Mouse (Mus musculus): ENCODE data around the gene Tmpo.

Gene Tmpo

DNA sequence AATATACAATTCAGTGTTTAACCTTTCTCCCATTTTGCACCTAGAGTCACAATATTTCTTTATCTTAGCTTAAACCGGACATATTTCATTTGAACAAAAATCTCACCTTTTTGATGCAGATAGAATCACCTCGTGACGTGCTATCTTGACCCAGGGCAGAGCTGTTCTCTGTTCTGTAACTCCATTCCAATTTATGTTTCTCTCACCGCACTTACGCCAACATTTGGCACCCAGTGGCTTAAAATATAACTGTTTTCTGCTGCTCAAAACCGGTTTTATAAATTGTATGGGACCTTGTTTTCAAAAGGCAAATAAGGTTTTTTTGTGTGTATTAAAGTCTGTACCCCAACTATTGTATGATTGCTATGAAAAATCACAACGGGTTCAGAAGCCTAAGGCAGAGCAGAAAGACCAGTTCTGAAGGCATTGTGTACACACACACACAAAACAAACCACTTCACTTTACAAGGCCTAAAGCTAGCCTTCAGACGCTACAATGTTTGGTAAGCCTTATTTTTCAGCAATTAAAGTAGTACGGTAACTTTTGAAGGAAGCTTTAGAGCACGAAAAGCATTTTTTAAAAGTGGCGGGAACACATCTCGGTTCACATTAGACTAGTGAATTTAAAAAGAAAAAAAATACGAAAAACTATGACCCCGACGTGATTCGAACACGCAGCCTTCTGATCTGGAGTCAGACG, at the start of gene Tmpo:
TSS of gene Tmpo (minus strand) at position 555 of the 700 bp plus-strand sequence.
- DNase-seq (ENCODE audit: low spot score) = no peak

DNA sequence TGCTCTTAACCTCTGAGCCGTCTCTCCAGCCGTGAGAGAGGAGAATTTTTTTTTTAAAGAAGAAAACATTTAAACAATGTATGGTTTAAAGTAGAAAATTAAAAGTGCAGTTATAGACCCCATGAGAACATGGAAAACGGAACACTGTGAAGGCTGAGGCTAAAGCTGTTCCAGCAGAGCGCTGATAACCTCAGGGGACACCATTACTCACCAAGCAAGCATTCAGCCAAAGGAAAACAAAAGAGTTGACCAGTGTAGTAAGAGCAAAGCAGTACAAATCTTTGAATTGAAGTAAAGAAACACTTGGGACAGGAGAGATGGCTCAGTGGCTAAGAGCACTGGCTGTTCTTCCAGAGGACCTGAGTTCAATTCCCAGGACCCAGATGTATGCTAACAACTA, 49.3 kb upstream of the Tmpo start:
- no peak for DNase-seq (ENCODE audit: low spot score)

DNA sequence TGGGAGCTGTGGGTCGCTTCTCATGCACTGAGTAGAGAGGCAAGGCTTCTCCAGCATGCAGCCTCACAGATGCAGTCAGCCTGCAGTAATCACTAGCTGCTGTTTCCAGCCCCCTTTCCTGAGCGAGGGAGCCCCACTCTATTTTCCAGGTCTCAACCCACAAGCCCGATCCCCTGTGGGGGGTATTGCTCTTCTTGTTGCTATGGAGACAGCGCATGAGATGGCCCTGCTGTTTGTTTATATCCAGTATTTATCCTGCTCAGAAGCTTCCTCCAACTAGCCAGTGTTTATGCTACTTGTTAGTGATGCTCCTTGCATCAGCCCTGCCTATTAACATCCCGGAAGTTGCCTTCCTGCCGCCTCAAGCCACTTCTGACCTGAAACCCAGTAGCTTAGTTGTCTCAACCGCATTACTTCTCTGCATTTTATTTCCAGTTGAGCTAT, 48.4 kb upstream of the Tmpo start:
- DNase-seq (ENCODE audit: low spot score) = no peak

DNA sequence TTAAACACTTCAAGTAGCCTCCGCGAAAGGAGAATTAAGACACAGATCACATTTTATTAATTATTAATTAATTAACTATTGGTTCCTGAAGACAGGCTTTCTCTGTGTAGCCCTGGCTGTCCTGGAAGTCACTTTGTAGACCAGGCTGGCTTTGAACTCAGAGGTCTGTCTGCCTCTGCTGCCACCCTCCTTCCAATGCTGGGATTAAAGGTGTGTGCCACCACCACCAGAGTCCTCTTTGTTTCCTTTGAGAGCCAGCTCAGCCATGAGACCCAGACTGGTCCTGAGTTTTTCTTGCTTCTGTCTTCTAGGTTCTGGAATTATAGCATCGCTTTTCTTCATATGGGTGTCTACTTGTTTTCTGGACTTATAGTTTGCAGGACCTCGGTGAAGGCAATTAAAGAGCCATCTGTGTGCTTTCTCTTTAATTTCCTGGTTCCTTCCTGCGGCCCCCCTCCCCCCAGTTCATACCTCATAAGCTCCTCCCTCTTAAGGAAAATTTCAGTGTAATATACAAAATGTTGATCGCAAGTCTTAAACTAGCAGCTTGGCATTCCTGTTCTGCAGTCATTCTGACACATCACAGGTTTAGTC, 47.9 kb upstream of the Tmpo start:
- no peak for DNase-seq (ENCODE audit: low spot score)

DNA sequence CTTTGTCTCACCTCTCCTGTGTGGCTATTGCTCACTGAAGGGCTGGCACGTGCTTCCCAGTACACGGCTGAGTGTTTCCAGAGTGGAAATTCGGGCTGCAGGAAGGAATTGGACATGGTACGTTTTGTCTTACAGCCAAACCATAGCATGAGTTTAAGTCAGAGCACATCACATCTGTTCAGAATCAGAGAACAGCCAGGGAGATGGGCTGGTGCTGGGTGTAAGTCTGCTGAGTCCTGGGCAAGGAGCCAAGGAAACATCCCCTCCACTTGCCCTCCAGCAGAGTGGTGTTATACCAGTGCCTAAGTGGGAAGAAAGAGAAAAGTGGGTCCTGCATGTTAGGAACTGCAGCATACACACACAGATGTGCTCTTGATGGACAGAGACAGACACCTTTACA, 45.9 kb upstream of the Tmpo start:
- no peak for DNase-seq (ENCODE audit: low spot score)

DNA sequence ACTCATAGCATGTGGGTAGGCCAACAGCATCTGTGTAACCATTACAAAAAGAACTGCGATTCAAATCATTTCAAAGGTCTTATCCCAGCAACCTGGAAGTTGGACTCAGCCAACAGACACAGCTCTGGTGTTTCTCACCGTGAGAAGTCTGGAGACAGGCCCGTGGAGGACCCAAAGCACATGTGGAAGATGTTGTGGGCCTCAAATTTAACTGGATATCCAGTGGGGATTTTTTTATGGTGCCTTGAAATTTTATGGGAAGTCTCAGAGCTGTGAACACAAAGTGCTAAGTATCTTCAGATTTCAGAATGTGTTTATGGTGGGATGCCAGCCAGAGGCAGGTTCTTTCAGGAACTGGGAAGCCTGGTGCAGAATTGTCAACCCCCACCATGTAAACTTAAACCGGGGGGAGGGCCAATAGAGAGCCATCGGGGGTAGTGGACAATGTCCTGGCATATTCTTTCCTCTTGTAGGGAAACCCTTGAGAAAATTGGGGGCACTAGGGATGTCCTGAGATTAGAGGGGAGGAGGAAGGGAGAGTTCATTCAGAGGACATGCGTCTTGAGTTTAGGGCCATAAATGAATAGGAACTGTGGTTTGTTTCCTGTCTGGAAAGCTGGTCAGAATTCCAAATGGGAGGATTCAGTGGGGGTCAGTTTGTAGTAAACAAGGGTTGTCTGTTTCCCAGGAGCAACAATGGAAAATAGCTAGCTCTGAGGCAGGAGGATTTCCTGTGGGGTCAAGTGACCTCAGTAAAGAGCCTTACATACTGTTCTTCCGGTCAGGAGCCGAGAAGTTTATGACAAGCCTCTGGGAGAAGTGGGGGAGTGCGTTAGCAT, 41.5 kb upstream of the Tmpo start:
- DNase-seq (ENCODE audit: low spot score) = no peak

DNA sequence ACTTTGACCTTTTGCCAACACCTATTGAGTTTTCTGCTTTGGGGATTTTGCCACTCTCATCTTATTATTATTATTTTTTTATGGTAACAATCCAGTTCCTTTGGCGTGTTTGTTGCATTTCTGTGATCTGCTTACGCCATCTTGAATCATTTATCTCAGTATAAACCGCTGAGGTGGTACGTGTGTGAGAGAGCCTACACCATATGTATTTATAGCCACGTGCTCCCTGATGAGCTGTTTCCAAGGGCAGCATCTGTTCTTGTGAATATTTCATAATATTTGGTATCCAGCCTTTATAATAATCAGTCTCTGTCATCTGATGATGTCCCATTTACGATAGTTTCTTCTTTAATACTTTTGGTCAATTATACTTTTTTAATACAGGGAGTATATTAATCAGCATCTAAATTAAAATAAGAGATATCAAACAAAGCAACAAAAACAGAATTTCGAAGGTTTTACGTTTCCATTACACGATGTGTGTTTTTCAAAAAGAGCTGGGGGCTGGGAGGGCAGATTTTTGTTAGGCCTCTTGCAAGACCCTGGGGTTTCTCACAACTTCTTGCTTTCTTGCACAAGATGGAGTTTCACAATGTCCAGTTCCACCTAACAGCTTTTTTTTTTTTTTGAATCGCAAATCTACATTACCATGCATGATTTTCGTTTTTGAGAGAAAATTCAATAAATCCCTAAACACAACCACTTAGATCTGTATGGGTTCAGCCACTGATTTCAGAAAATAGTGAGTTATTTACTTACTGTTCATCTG, 28.0 kb upstream of the Tmpo start:
- no peak for DNase-seq (ENCODE audit: low spot score)

DNA sequence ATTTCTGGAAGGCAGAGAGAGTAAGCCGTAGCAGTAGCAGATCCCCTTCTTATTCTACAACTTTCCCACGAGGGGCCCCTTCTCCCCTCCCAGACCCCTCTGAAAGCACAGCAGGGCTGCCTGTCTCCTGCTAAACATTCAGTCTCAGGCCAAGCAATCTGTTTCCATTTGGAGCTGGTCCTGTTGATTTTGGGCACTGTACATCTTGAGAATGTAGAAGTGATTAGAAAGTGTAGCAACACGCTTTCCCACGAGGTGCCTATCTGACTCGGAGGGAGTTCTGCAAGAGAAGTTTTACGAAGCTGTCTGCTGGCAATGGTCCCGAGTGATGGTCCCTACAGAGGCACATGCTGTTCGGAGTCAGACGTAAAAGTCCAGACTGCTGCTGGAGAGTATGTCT, 27.3 kb upstream of the Tmpo start:
- DNase-seq (ENCODE audit: low spot score) = no peak

DNA sequence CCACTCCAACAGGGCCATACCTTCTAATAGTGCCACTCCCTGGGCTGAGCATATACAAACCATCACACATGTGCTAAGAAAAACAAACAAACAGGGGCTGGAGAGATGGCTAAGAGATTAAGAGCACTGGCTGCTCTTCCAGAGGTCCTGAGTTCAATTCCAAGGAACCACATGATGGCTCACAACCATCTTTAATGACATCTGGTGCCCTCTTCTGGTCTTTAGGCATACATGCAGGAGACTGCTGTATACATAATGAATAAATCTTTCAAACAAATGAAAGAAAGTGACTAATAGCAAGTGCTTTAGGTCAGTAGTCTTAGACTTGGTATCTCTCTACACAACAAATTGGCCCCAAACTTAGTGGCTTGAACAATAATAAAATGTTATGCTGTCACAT, 26.2 kb upstream of the Tmpo start:
- DNase-seq (ENCODE audit: low spot score) = no peak

DNA sequence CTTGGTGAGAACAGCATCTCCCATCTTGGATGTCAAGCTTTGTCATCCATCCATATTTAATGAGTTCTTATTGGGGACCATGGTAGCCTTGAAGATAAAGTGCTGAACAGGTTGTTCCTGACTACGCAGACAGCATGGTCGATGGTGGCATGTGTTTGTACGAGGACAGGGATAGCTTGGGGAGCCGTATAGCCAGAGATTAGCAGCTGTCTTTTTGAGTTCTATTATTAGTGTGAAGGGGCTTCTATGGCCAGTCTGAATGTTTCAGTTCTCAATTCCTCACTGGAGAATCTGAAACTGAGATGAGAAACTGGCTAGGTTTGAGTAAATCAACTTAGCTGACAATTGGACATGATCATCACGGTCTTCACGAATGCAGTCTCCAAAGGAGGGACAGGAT, 24.5 kb upstream of the Tmpo start:
- no peak for DNase-seq (ENCODE audit: low spot score)

DNA sequence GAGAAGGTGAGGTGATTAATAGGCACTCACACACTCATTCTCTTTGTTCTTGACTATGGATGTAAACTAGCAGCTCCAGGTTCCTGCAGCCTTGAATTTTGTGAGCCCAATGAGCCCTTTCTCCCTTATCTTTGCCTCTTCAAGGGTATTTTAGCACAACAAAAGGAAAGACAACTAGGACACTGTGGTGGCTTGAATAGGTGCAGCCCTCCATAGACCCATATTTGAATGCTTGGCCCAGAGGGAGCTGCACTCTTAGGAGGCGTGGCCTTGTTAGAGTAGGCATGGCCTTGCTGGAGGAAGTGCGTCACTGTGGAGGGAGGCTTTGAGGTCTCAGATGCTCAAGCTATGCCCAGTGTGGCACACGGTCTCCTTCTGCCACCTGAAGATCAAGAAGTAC, 19.5 kb upstream of the Tmpo start:
- DNase-seq (ENCODE audit: low spot score) = no peak

DNA sequence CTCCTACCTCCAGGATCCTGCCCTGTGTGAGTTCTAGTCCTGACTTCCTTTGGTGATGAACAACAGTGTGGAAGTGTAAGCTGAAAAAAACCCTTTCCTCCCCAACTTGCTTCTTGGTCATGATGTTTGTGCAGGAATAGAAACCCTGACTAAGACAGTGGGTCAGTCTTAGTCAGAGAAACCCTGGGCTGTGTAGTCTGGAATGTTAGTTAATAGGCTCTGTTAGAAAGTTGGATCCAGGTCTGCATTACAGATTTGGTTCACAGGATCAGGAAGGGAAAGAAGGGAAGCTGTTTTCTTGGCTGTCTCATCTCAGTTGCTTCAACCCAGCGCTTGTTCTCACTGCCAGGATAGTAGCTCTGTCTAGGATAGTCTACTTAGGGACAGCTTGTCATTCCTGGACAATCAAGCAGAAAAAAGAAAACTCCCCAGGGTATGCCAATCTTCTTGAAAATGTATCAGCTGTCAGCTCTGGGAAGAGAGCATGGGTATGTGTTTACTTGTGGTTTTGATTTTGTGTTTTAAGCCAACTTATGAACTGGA, 18.2 kb upstream of the Tmpo start:
- no peak for DNase-seq (ENCODE audit: low spot score)

DNA sequence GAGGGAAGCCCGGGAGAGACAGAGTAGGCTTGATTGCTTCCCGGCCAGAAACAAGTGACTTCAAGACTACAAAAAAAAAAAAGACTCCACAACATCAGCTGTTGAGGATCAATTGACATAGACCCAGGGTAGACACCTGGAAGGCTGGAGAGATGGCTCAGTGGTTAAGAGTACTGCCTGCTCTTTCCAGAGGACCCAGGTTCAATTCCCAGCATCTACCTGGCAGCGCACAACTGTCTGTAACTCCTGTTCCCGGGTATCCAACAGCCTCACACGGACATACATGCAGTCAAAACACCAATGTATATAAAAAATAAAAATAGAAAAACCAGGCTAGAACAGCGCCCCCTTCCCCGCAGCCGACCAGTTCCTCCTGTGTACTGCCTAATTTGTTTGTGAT, 16.6 kb upstream of the Tmpo start:
- no peak for DNase-seq (ENCODE audit: low spot score)

DNA sequence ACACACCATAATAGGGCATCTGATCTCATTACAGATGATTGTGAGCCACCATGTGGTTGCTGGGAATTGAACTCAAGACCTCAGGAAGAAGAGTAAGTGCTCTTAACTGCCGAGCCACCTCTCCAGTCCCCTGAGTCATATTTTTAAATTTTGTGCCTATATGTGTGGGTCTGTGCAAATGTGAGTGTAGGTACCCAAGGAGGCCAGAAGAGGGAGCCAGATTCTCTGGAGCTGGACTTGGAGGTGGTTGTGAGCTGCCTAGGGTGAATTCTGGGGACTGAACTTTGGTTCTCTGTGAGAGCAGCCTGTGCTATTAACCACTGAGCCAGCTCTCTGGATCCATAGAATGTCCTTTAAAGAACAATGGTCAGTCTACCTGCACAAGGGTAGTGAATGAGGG, 15.7 kb upstream of the Tmpo start:
- DNase-seq (ENCODE audit: low spot score) = no peak

DNA sequence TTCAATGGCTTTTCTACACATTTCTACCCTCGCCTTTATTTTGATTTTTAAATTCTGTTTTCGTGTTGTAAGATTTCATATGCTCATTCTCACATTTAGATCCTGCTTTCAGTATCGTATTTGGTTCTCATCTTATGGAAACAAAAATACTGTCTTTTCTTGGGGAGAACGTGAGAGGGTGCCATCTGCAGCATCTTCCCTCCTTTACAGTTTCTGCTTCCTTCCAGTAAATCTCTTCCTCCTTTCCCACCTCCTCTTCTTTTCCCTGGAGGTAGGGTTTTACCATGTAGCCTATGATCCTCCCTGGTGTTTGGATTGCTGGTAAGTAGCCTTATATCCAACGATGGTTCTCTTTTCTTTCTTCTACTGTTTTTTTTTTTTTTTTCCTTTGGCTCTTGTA, 14.6 kb upstream of the Tmpo start:
- no peak for DNase-seq (ENCODE audit: low spot score)

DNA sequence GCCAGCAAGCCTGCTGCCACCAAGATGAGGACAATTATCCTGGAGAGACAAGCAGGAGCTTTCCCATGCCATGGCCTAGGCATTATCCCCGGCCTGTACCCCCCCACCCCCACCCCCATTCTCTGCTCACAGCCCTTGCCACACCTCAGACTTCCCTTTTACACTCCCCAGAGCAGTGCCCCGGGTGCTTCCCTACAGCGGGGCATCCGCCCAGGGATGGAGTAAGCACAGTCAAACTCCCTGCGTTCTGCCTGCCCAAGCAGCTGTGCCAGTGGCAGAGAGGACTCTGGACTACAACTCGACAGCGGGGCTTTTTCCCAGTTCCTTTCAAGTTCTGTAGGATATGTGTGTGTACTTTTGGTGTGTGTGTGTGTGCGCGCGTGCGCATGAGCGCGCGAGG, 14.0 kb upstream of the Tmpo start:
- no peak for DNase-seq (ENCODE audit: low spot score)

DNA sequence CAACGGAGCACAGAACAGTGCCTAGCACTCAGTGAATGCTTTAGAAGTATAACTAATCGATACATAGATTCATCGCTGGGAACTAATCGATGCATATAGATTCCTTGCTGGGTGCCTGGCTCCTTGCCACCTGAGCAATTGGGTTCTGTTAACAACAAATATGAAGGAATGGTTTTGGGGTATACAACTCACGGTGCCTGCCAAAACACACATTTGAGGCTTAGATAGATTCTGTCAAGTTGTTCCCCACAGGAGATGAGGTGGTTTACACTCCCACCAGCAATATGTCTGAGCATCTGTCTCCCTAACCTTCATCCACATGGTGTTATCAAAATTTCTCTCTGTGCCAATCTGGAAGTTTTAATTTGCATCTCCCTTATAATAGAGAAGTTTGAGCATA, 10.7 kb upstream of the Tmpo start:
- peak; percentile 82 for DNase-seq (ENCODE audit: low spot score)

DNA sequence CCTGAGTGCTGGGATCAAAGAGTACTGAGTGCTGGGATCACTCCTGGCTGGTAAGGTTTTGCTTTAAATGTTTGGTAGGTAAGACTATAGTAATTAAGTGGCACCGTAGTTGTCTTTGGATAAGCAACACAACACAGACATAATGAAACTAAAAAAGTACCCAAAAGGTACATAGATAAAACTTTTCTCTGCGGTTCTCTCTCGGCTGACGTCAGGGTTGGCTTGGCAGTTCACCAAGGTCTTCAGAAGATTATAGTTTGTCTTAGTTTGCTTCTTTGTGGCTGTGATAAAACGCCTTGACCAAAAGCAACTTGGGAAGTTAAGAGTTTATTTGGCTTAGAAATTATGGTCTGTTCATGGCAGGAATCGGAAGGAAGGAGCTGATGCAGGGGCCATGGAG, 8.4 kb upstream of the Tmpo start:
- no peak for DNase-seq (ENCODE audit: low spot score)

DNA sequence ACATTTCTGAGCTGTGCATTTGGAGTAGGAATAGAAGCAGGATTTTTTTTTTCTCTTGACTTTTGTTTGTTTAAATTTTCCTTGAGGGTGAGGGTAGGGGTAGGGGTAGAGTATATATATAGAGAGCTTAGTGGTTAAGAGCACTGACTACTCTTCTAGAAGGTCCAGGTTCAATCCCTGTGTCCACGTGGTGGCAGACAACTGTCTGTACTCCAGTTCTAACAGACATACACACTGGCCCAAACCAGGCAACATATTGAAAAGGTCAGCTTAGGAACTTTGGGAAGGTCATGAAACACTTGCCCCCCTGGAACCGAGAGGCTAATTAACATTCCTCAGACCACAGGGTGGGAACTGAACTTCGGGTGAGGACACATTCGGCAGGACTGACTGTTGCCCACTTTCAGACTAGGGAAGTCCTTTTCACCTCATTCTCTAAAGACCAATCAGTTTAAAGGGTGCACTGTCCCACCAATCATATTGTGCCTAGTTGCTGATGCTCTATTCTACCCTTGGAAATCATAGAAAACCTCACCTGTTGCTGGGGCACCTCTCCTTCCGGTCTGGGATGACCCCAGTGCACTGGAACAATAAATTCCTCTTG, 7.7 kb upstream of the Tmpo start:
- DNase-seq (ENCODE audit: low spot score) = no peak

DNA sequence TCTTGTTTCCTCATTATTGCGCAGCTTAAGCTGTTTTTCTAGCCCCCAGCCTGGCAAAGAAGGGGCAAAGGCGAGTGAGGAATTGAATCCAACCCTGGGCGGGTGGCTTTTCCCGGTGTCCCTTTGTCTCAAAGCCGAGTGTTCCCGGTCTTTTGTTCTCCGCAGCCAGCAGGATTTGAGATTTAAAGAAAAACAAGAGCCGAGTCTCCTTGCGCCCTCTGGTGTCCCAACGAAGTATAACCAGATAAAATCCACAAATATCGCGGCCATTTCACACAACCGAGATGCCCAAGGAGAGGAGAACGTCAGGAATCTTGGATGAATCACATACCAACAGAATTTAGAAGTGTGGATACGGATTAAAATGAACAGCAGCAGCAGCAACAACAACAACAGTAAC, 6.8 kb upstream of the Tmpo start:
- peak; percentile 87 for DNase-seq (ENCODE audit: low spot score)

DNA sequence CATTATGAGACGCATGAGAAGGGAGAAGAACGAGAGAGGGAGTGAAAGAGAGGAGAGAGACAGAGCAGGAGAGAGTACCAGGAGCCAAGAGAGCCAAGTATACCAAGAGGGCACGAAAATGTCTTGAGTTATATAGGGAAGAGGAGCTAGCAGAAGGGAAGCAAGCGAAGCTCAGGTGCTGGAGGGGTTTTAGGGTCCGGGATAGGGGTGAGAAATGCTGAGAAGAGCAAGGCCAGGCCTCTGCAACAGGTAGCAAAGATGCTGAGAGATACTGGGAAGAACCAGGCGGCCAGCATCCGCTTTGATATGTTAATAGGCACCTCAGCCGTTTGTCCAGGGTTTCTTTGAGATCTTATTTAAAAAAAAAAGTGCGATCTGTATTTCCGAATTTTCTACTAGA, 6.2 kb upstream of the Tmpo start:
- DNase-seq (ENCODE audit: low spot score) = no peak

DNA sequence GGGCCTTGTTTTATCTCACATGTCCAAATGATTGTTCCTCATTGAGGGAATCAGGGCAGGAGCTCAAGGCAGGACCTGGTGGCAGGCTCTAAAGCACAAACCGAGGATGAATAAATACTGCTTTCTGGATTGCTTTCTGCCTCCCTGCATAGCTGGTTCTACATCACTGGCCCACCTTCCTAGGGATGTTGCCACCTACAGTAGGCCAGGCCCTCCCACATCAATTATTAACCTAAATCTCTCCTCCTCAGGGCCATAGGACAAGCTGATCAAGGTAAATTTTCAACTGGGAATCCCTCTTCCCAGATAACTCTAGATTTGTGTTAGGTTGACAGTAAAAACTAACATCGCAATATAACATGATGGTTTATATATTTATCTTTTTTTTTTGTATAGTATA, 4.6 kb upstream of the Tmpo start:
- DNase-seq (ENCODE audit: low spot score) = no peak
